Mouse (Mus musculus) large intestine, adult 2 months (tissue): ENCODE data around the gene Tmem125. TPM values are rescaled to one million over a fixed set of nuclear protein-coding genes. Genes with fewer than 3 reads are reported as not detected.
"Not testable (repeated sequence)": the region's sequence is repeated elsewhere in the genome, so short reads cannot be mapped to it uniquely, and the experiment has no call there.

Experiments used
- DNase-seq: peaks from one replicate; pipeline ENCODE4 v3.0.0-alpha.2; 2012; ENCODE audit warnings: low read depth, low spot score
- WGBS: fragments of 180-500 bp; shearing (Covaris S2); methylation state at CpG from one replicate; pipeline ENCODE4 v1.1.7; 2018; 5-methylcytosine and 5-hydroxymethylcytosine counted together
- polyA plus RNA-seq: library from polyadenylated mRNA; depleted of rRNA; stranded (reverse); fragments of >200 nt; gene quantifications from 2 replicates; pipeline ENCODE4 v1.2.3, GENCODE M21; 2012; rRNA removed

Tmem125 gene
- 47.8 and 53.0 TPM in 2 replicates for polyA plus RNA-seq

GRCm38 (mm10) chr4:118543592-118544260 lies at the start of gene Tmem125:
Tmem125 (minus strand) TSS chr4:118544044.
- WGBS, result 3% methylated on average over 24 of the region's 24 CpGs
- peak; percentile 87 for DNase-seq

GRCm38 (mm10) chr4:118589733-118590130 lies 45.9 kb upstream of the Tmem125 start:
- WGBS, result 27% methylated on average over 7 of the region's 7 CpGs
- DNase-seq, result no peak

GRCm38 (mm10) chr4:118589053-118589732 lies 45.3 kb upstream of the Tmem125 start:
- 62% methylated on average over 12 of the region's 12 CpGs for WGBS
- DNase-seq, result no peak

GRCm38 (mm10) chr4:118582629-118583028 lies 38.8 kb upstream of the Tmem125 start:
- WGBS, result 91% methylated on average over 8 of the region's 8 CpGs
- DNase-seq, result no peak

DNA sequence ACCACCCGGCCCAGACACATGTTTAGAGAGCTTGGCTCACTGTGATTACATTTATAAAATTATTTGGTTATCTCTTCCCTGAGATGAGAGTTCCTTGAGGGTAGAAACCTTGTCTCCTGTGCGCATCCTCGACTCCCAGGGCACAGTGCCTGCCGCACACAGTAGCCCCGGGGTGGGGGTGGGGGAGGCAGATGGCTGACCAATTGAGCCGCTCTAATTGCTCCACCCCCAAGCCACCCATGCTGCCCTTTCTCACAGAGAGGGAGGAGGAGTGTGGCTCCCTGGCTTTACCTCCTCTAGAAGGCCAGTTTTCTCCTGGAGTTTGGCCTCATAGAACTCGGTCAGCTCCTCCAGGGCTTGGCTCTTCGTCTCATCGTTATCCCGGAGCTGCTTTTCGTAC lies 37.7 kb upstream of the Tmem125 start:
- no peak for DNase-seq
- WGBS, result 47% methylated on average over 11 of the region's 11 CpGs

DNA sequence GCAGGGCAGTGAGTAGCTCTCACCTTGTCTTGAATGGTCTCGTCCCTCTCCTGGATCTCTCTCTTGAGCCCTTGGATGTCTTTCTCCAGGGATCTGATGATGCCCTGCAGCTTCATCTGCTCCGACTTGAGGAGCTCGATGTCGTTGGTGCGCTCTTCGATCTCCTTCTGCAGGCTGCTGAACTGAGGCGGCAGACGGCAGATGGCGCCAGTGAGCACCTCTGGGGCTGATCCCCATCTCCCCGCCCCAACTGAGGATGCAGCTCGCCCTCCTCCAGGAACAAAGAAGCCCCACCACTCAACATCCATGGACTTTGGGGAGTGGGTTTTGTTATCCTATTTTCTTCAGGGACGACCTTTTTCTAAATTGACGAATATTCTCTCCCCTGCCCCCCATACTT lies 35.5 kb upstream of the Tmem125 start:
- DNase-seq, result no peak
- 39% methylated on average over 13 of the region's 13 CpGs for WGBS

DNA sequence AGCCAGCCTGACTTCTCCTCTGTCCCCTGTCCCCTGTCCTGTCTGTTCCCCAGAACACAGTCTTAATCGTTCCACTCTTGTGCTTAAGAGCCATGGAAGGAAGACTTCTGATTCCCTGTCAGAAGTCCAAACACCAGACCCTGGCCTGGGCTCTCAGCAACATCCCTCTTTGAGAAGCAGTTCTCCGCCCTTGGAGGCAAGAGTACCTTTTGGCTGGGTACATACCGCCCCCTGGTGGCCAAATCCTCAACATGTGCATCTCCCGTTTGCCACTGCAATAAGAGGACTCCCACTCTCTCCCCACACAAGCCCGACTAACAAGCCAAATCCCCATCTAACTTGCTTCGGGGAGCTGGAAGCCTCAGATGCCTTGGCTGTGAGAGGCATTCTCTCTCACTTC lies 32.3 kb upstream of the Tmem125 start:
- 8% methylated on average over 6 of the region's 6 CpGs for WGBS
- DNase-seq, result peak; percentile 29

DNA sequence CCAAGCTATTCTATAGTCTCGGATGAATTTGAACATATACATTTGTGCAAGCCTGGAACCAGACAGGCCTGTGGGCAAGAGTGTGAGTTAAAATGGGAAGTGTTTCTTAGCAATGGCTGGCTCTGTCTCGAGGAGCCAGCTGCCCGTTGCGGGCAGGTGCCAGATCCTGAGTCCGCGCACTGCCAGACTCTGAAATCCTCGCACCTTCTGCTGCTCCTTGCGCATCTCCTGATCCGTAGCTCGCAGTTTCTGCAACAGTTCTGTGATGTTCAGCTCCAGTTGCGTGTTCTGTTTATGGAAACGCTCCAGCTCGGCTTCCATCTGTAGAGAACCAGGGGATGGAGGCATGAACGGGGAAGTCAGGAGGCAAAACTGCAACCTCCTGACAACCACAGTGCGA lies 27.6 kb upstream of the Tmem125 start:
- 71% methylated on average over 15 of the region's 15 CpGs for WGBS
- no peak for DNase-seq

- 55% methylated on average over 23 of the region's 23 CpGs for WGBS
- no peak for DNase-seq
These were observed 25.5 kb upstream of the Tmem125 start for GRCm38 (mm10) chr4:118569320-118569719.

DNA sequence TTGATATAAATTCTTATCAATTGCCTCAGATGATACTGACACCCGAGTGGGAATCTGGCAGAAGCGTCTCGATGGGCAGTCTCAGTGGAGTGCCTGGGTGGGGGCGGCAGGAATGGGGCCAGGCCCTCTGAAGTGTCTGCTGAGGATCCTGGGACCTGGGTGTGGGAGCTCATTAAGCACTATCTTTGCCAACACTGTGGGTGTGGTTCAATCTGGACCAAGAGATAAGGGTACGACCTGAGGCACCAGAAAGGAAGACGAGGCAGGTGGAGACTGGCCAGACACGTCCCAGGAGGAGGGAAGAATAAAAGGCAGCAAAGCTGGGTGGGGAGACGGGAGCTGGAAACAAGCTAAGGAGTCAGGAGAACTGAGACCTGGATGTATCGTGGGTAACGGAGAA lies 24.9 kb upstream of the Tmem125 start:
- WGBS, result 31% methylated on average over 10 of the region's 10 CpGs
- no peak for DNase-seq

GRCm38 (mm10) chr4:118566161-118566676 lies 22.4 kb upstream of the Tmem125 start:
- WGBS, result 33% methylated on average over 7 of the region's 7 CpGs
- DNase-seq, result no peak

- DNase-seq, result no peak
- 64% methylated on average over 3 of the region's 3 CpGs for WGBS
These were observed 21.1 kb upstream of the Tmem125 start for GRCm38 (mm10) chr4:118564926-118565279.

DNA sequence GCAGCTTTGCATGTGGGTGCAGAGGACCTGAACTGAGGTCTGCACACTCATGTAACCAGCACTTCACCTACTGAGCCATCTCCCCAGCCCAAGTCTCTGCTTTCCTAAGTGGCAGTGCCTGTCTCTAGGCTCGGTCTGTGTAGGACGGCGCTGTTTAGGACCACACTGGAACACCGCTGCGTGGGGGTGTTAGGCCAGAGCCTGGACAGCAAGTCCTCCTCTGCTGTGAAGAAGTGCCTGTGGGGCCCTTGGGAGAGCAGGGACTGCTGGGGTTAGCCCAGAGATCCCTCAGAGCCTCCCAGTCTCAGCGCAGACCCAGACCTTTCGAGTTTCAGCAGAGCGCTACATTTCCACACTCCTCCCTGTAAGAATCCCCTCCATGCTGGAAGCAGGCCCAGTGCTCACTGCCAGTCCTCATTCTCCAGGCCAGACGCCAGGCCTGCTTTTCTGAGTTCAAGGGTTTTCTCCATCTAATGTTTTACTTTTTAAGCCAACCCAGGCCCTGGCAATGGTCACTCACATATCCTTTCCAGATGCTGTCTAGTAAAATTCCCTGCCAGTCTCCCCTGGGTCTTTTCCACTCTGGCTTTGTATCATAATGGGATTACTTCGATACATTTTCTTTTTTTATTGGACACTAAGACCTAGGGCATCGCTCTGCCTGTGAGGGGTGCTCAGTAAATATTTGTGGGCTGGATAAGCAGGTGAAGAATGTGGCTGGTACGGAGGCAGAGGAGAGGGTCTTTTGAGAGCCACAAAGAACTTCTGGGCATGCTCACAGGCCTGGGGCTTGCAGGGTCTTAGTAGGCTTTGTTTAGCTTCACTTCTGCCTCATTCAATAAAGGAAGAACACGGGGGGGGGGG lies 20.4 kb upstream of the Tmem125 start:
- DNase-seq, result no peak
- WGBS, result 74% methylated on average over 13 of the region's 13 CpGs

DNA sequence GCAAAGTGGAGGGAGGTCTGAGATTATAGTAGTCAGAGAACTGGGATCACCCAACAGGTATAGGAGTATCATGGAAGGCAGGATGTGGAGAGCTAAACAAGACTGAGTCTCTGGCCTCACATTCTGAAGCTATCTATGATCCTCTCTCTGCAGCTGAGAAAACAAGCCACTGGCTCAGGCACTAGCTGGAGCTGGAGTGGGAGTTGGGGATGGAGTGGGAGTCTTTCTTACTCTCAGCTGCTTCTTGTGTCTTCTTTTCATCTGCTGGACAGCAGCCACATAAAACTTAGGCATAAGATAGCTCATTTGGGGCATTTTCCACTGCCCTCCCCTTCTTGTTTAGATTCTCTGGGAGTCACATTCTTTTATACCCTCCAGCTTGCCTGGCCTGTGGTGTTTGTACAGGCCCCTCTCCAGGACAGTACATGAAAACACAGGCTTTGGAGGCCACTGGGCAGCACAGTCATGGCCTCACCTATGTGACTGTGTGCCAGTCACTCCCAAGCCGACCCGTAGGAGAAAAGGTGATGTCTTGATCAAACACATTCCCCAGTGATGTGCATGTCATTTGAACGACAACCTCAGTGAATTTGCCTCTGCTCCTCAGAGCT lies 9.3 kb upstream of the Tmem125 start:
- 66% methylated on average over 3 of the region's 3 CpGs for WGBS
- DNase-seq, result no peak

DNA sequence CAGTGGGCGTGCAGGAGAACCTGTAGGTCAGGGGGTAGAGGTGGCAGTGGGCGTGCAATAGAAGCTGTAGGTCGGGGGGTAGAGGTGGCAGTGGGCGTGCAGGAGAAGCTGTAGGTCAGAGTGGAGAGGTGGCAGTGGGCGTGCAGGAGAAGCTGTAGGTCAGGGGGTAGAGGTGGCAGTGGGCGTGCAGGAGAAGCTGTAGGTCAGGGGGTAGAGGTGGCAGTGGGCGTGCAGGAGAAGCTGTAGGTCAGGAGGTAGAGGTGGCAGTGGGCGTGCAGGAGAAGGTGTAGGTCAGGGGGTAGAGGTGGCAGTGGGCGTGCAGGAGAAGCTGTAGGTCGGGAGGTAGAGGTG lies 4.3 kb upstream of the Tmem125 start:
- WGBS, result 82% methylated on average over 10 of the region's 10 CpGs
- peak; percentile 44 for DNase-seq

DNA sequence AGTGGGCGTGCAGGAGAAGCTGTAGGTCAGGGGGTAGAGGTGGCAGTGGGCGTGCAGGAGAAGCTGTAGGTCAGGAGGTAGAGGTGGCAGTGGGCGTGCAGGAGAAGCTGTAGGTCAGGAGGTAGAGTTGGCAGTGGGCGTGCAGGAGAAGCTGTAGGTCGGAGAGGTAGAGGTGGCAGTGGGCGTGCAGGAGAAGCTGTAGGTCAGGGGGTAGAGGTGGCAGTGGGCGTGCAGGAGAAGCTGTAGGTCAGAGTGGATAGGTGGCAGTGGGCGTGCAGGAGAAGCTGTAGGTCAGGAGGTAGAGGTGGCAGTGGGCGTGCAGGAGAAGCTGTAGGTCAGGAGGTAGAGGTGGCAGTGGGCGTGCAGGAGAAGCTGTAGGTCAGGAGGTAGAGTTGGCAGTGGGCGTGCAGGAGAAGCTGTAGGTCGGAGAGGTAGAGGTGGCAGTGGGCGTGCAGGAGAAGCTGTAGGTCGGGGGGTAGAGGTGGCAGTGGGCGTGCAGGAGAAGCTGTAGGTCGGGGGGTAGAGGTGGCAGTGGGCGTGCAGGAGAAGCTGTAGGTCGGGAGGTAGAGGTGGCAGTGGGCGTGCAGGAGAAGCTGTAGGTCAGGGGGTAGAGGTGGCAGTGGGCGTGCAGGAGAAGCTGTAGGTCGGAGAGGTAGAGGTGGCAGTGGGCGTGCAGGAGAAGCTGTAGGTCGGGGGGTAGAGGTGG lies 3.7 kb upstream of the Tmem125 start:
- DNase-seq, result not testable (repeated sequence)
- whole genome bisulfite sequencing, result 83% methylated on average over 23 of the region's 23 CpGs

DNA sequence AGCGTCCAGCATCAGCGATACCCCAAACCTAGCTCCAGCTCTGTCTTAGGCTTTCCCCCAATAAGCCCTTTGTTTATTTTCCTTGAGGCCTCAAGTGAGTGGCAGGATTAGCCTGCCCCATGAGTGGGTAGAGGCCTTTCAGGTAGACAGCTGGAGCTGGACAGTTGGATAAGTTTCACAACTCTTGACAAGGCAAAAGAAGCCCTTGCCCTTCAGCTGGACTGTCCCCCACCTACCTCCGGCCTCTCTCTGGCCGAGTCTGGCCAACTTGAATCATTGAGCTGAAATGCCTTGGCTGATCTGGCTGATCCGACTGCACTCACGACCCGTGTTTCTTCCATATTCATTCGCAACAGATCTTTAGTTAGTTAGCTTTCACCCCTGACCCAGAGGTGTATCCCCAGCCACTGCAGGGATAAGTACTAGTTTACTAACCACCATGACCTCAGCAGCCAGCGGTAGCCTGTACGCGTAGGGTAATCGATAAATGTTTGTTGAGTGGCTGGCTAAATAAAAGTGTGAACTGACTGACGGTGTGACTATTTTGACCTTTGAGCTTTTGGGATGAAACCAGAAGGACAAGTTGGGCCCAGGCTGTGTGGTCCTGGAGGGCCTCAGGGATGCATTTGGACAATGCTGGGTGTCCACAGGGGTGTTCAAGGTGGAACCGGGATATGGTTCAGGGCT lies 740 bp upstream of the Tmem125 start:
- 35% methylated on average over 14 of the region's 14 CpGs for WGBS
- no peak for DNase-seq

DNA sequence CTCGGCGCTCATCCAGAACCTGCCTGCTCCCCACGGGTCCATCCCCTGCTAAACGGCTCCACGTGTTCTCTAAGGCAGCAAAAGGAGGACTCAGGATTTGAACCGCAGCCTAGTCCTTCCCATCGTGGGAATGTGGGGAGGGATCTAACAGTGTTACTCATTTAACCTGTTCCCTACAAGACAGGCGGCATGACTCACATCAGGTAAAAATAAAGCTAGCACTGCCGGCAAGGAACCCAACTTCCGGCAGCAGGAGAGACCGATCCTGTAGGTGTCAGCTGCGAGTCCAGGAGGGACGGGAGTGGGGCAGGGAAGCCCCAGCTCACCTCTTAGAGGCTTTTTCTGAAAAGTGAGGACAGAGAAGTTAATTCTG lies 700 bp downstream of the Tmem125 start:
- 6% methylated on average over 13 of the region's 13 CpGs for WGBS

More for the DNA sequence above, 700 bp downstream of the Tmem125 start:
- DNase-seq, result peak; percentile 63
